Mouse (Mus musculus) R1 (cell line): ENCODE measurements at regions not wholly inside any gene's neighbourhood (a gene's known extent, or its start where the extent isn't known, plus 50 kb on each side); places are given as distances from the start of the nearest gene placed in this dataset.

ENCODE experiments used
- DNase-seq: peaks from one replicate; pipeline ENCODE4 v3.0.0-alpha.2; 2018; ENCODE audit warnings: low read depth, low spot score

DNA sequence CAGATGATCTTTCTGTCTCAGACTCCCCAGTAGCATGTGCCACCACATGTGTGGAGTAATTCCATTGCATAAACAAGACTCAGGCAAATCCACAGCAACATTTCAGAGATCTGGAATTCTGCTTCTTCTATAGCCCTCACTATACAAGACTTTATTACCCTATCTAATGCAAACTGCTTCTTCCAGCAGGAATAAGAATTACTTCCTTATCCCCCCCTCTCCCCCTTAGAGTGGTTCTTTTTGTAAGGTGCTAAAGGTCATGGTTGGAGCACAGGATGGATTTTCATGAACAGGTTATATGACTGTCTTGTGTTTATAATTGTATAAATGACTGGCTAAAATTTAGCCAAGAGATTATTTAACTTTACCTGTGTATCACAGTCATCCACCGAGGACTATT is 5037.4 kb downstream of the 9330182O14Rik start:
- no peak for DNase-seq

DNA sequence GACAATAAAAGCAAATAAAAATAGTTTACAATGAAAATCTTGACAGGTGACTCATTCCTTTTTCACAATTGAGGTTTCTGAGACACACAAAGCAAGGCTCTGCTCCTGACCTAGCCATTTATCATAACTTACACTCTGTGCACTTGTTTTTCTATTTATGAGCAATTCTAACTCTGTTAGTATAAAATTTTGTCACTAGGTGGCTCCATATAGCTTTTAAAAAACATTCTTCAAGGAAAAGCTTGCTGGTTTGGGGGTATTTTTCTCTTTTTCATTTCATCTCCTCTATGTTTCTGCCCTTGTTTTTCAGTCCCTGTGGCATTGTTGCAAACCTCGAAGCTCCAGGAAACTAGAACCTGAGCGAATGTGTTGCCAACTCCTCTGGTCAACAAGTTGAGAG is 5044.2 kb downstream of the 9330182O14Rik start:
- peak; percentile 4 for DNase-seq

DNA sequence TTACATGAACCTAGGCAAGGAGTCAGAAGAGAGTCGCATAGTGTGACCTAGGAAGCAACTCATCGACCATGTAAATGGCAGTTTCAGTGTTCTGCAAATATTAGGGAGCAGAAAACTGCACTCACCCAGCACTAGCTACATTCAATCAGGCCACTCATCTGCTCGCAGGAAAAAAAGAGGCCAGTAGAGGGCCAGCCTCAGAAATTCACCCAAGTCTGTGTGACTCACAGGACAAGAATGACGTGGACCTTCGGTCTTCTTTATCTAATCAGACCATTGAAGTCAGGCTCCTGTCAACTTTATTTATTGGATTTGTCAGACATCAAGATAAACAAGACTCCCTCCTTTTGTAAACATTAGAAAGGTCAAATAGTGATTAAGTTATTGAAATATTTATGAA is 5046.0 kb downstream of the 9330182O14Rik start:
- peak; percentile 3 for DNase-seq
